Mouse (Mus musculus) hindbrain, embryonic 15.5 days (tissue): ENCODE data around the gene Esam. TPM values are rescaled to one million over a fixed set of nuclear protein-coding genes. Genes with fewer than 3 reads are reported as not detected.

Experiments
- ATAC-seq: fragments of 200-750 bp; cut with Nextera tagmentation; 2 replicates; pipeline ENCODE4 v1.8.0; 2017; ENCODE audit warnings: low read depth, moderate number of reproducible peaks, moderate TSS enrichment; ENCODE audit not compliant: low FRiP score
- H3K27ac ChIP-seq: fragments of 300-500 bp; sonication (generic); replicated peaks from 2 replicates; pipeline ENCODE4 v1.5.1; 2015; ENCODE audit warnings: mild to moderate bottlenecking, inconsistent platforms
- H3K27me3 ChIP-seq: fragments of 300-500 bp; sonication (generic); 2 replicates; pipeline ENCODE4 v1.6.1; 2015; ENCODE audit warnings: control low read depth, inconsistent platforms
- H3K36me3 ChIP-seq: fragments of 300-500 bp; sonication (generic); 2 replicates; pipeline ENCODE4 v1.6.1; 2015; ENCODE audit warnings: control low read depth, inconsistent platforms
- H3K4me1 ChIP-seq: fragments of 300-500 bp; sonication (generic); replicated peaks from 2 replicates; pipeline ENCODE4 v1.6.1; 2015; ENCODE audit warnings: control low read depth, inconsistent platforms
- H3K4me2 ChIP-seq: fragments of 300-500 bp; sonication (generic); 2 replicates; pipeline ENCODE4 v1.6.1; 2015; ENCODE audit warnings: moderate library complexity, mild to moderate bottlenecking, inconsistent platforms
- H3K4me3 ChIP-seq: fragments of 300-500 bp; sonication (generic); 2 replicates; pipeline ENCODE4 v1.5.1; 2015; ENCODE audit warnings: mild to moderate bottlenecking, inconsistent platforms
- H3K9ac ChIP-seq: fragments of 300-500 bp; sonication (generic); 2 replicates; pipeline ENCODE4 v1.6.1; 2015; ENCODE audit warnings: inconsistent platforms
- H3K9me3 ChIP-seq: fragments of 300-500 bp; sonication (generic); 2 replicates; pipeline ENCODE4 v1.6.1; 2016; ENCODE audit warnings: control low read depth, inconsistent platforms
- WGBS: fragments of 180-500 bp; shearing (Covaris S2); methylation state at CpG from one replicate; pipeline ENCODE4 v1.1.7; 2015; 5-methylcytosine and 5-hydroxymethylcytosine counted together
- polyA plus RNA-seq: library from polyadenylated mRNA; unstranded; fragments of >200 nt; fragmentation: Nextera tagmentation; extraction: Ambion mirVana; gene quantifications from 2 replicates; pipeline ENCODE4 v1.2.1, GENCODE M21; 2015

The Esam gene
- 45.4 and 45.5 TPM in 2 replicates for polyA plus RNA-seq

DNA sequence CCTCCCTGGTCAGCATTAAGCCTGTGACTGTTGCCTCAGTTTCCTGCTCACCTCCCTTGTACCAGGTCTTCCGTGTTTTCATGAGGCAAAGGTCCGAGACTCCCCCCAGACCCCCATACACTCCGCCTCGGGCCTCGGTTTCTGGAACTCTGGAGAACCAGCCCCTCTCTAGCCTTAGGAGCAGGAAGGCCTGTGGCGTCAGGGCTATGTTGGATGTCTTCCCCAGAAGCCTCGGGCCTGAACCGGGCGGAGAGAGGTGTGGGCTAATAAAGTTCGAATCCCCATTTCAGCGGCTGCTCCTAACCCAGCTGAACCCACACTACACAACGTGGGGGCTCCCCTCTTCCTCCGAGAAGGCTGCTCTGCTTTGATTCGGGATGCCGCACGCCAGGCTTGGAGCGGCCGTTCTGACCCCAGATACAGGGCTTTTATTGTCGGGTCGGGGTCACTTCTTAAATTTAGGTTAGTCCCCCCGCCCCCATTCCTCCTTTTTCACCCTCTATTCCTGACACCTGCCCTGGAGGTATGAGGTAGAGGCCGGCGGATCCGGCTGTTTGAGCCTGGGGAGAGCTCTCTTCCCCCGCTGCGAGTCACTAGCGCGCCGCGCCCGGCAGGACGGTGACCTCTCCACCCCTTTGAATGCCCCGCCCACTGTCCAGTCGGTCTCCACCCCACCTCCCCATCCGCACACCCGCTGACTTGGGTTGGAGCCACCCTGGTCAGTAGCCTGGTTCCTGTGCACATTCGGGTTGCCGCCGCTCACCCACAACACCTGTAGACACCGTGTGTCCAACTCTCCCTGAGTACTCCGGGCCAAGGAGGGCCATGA lies at the start of gene Esam:
TSS of gene Esam (plus strand) at position 683 of the 829 bp plus-strand sequence.
- 8% methylated on average over 41 of the region's 41 CpGs for WGBS
- Histone ChIP-seq H3K4me2 (peak within 1 kb of the TSS; percentile 61), H3K4me3 (peak within 1 kb of the TSS; percentile 34), H3K27me3 (peaks cover 43% of the 10 kb centered on the region), H3K36me3 (peaks cover 12% of the 10 kb centered on the region), H3K4me1 (peaks cover 20% of the 10 kb centered on the region), H3K27ac (no peak within 1 kb of the TSS), H3K9me3 (no peaks in the 10 kb centered on the region), H3K9ac (no peak within 1 kb of the TSS)
- no peak for ATAC-seq

DNA sequence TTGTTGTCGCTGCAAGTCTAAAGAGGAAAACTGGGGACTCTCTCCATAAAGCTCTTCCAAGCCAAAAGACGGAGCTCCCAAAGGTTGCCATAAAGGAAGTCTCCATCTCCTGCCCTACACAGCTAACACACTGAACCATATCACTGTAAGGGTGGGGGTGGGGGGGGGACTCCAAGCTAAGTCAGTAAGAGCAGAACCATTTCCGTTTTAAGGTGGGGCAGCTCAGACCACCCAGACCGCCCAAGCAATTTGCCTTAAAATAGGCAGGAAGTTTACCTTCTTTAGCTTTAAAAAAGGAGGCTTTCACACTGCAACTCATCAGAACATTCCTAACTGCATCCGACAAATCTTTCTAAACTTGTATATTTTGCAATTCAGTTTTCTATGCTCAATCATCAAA lies 42.7 kb upstream of the Esam start:
- no peak for ATAC-seq
- no peaks in the 10 kb centered on the region for H3K27me3 ChIP-seq
- H3K4me3 ChIP-seq = no peak overlapping the region
- 68% methylated on average over 5 of the region's 5 CpGs for WGBS
- H3K36me3 ChIP-seq = no peaks in the 10 kb centered on the region
- no peak overlapping the region for H3K9ac ChIP-seq
- no peak overlapping the region for H3K4me2 ChIP-seq
- no peak overlapping the region for H3K27ac ChIP-seq
- H3K9me3 ChIP-seq = no peaks in the 10 kb centered on the region
- H3K4me1 ChIP-seq = peaks cover 11% of the 10 kb centered on the region

DNA sequence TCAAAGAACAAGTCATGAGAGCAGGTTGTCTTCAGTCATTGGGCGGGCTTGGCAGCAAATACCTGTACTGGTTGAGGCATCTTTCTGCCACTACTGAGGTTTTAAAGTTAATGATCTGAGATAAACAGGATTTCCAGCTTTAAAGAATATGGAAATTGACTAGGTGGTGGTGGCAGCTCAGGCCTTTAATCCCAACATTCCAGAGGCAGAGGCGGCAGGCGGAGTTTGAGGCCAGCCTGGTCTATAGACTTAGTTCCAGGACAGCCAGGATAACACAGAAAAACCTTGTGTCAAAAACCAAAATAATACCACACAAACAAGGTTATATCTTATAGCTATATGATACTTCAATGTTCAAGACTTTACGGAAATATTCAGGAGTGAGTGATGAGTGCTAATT lies 39.8 kb upstream of the Esam start:
- H3K4me2 ChIP-seq = peak overlapping the region; percentile 82
- WGBS = 42% methylated on average over 4 of the region's 4 CpGs
- no peaks in the 10 kb centered on the region for H3K27me3 ChIP-seq
- ATAC-seq = no peak
- no peaks in the 10 kb centered on the region for H3K9me3 ChIP-seq
- no peaks in the 10 kb centered on the region for H3K36me3 ChIP-seq
- peak overlapping the region; percentile 99 for H3K27ac ChIP-seq
- peak overlapping the region; percentile 92 for H3K4me3 ChIP-seq
- peaks cover 25% of the 10 kb centered on the region for H3K4me1 ChIP-seq
- H3K9ac ChIP-seq = 0 out of 2 replicates have a peak overlapping the region, but pooled peaks have one; percentile 90

DNA sequence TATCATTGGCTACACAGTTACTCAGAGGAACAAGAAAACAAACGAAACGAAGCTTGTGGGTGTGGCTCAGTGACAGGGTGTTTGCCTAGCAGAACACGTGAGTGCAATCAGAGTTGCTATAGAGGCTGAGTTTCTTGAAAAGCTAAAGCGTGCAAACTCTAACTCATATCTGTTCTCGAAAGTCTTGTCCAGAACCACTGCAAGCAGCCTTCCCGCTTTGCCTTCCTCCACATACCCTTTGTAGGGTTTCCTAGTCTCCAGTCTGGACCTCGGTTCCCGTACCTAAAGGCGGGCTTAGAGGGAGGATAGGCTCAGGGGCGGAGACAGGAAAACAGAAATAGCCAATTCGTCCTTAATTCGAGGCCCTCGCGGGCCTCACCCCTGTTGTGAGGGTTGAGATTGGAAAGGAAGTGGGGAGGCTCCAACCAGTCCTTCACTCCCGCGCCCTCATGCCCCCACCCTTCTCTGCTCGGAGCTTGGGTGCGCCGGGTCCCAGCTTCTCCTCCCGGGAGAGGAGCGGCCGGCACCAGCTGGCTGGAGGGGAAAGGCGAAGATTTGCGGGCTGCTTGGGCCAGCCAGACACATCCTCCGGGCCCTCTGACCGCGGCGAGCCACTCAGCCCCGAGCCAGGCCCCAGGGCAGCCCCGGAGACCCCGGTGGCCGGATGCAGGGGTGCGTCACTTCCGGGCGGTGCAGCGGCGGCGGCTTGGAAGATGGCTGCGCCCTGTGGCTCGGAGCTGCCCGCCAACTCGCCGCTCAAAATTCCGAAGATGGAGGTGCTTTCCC lies 39.1 kb upstream of the Esam start, which contains the start of gene Msantd2:
TSS of gene Msantd2 (plus strand) at position 709 of the 786 bp plus-strand sequence.
- Histone ChIP-seq H3K9ac (peak within 1 kb of the TSS; percentile 90), H3K27ac (peak within 1 kb of the TSS; percentile 99), H3K4me2 (peak within 1 kb of the TSS; percentile 82), H3K36me3 (no peaks in the 10 kb centered on the region), H3K4me1 (peaks cover 25% of the 10 kb centered on the region), H3K4me3 (peak within 1 kb of the TSS; percentile 92), H3K27me3 (no peaks in the 10 kb centered on the region), H3K9me3 (no peaks in the 10 kb centered on the region)
- peak; percentile 96 for ATAC-seq
- under 1% methylated on average over 44 of the region's 44 CpGs for WGBS

DNA sequence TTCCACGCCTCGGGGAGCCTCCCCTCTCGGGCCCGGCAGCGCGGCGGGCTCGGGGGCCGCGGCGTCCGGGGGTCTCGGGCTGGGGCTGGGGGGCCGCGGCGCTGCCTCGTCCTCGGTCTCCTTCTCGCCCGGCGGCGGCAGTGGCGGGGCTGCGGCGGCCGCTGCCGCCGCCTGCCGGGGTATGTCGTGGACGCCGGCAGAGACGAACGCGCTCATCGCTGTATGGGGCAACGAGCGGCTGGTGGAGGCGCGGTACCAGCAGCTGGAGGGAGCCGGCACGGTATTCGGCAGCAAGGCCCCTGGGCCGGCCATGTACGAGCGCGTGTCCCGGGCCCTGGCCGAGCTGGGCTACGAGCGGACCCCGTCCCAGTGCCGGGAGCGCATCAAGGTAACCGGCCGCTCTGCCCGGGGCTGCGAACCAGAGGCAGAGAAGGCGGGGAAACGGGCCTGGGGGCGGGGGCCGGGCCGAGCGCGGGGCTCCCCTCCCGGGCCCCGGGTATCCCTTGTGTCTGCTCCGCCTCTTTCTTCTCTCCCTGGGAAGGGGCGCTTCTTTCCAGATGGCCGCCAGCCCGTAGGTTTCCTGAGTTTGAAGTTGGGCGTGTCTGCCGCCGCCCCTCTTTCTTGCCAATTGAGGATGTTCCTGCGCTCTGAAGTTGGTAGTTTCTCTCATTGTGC lies 38.3 kb upstream of the Esam start:
- WGBS = under 1% methylated on average over 74 of the region's 75 CpGs
- ATAC-seq = peak; percentile 74
- H3K9ac ChIP-seq = peak overlapping the region; percentile 90

DNA sequence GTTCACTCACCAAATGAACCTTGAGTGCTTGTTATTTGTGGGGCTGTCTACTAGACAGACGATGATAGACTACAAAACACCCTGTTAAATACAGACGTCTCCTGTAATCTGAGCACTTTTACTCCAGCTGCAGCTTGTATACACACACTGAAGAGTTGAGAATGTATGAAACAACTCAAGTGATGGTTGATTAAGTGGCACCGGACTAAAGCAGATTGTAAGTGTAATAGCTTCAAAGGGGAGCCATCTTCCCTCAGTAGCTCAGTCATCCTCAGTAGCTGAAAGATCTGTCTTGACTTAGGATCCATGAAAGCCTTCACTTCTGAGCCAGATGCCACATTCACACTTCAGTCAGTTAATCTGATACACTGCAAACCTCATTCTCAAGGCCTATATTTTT lies 32.1 kb upstream of the Esam start:
- Histone ChIP-seq H3K4me1 (peaks cover 8% of the 10 kb centered on the region), H3K36me3 (no peaks in the 10 kb centered on the region)
- 82% methylated on average over 3 of the region's 3 CpGs for WGBS

More for the DNA sequence above, 38.3 kb upstream of the Esam start:
- no peaks in the 10 kb centered on the region for H3K36me3 ChIP-seq
- peaks cover 25% of the 10 kb centered on the region for H3K4me1 ChIP-seq
- H3K4me2 ChIP-seq = peak overlapping the region; percentile 82
- H3K9me3 ChIP-seq = no peaks in the 10 kb centered on the region
- H3K27me3 ChIP-seq = no peaks in the 10 kb centered on the region
- peak overlapping the region; percentile 92 for H3K4me3 ChIP-seq
- H3K27ac ChIP-seq = peak overlapping the region; percentile 99

DNA sequence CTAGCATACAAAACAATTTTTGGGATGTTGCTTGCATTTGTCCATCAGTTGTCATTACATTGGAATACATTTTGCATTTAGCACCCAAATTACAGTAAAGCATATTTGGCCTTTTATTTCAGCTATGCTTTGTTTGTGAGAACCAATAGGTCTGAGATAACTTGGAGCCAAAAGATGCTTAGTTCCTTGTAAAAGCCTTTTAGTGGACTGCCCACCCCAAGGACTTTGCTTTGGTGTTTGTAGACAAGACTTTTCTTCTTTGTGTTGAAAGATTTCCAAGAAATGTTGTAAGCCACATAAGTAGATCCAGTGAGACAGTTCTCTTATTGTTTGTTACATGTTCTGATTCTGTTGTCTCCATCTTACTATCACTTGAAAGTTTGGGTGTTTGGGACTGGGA lies 31.6 kb upstream of the Esam start:
- H3K9me3 ChIP-seq = no peaks in the 10 kb centered on the region
- H3K27ac ChIP-seq = no peak overlapping the region
- H3K36me3 ChIP-seq = no peaks in the 10 kb centered on the region
- H3K27me3 ChIP-seq = no peaks in the 10 kb centered on the region
- no peak overlapping the region for H3K4me2 ChIP-seq
- no peak overlapping the region for H3K4me3 ChIP-seq
- no peak for ATAC-seq
- no peak overlapping the region for H3K9ac ChIP-seq
- H3K4me1 ChIP-seq = peaks cover 3% of the 10 kb centered on the region

More for the DNA sequence above, 32.1 kb upstream of the Esam start:
- Histone ChIP-seq H3K9me3 (no peaks in the 10 kb centered on the region), H3K9ac (no peak overlapping the region), H3K27ac (no peak overlapping the region), H3K4me2 (no peak overlapping the region), H3K27me3 (no peaks in the 10 kb centered on the region), H3K4me3 (no peak overlapping the region)
- ATAC-seq = no peak

DNA sequence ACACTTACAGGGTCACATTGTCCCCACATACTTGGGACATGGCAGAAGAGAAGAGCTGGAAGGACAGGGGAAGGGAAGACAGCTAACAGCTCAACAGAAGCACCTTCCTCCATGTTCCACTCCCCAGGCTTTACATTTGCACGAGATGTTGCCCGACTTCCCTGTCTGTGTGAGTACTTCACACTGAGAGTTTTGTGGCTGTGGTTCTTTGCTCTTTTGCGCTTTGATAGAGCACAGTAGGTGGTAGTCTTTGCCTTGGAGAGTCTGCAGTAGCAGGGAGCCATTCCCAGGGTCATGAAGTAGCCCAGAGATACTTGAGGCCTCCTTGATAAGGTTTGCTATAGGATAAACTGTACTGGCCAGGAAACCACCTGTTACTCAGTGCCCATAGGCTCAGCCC lies 27.7 kb upstream of the Esam start:
- H3K4me3 ChIP-seq = no peak overlapping the region
- H3K9me3 ChIP-seq = no peaks in the 10 kb centered on the region
- H3K4me1 ChIP-seq = no peaks in the 10 kb centered on the region
- H3K9ac ChIP-seq = no peak overlapping the region
- no peak for ATAC-seq
- no peak overlapping the region for H3K4me2 ChIP-seq
- H3K36me3 ChIP-seq = no peaks in the 10 kb centered on the region
- H3K27me3 ChIP-seq = no peaks in the 10 kb centered on the region
- no peak overlapping the region for H3K27ac ChIP-seq
- 73% methylated on average over 3 of the region's 3 CpGs for WGBS

DNA sequence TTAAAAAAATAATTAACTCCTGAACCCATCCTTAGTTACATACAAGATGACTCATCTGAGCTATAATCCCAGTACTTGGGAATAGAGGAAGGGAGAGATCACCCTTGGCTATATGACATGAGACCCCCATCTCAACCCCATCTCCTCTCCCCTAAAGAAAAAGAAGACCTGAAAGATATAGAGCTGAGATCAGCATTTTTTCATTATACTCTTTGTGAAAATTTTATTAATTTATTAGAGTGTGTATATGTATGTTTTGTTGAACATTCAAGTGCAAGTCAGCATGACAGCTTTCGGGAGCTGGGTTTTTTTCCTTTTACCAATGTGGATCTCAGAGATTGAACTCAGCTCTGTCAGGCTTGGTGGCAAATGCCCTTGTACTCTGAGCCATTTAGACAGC lies 26.7 kb upstream of the Esam start:
- Histone ChIP-seq H3K9me3 (no peaks in the 10 kb centered on the region), H3K4me1 (no peaks in the 10 kb centered on the region), H3K27ac (no peak overlapping the region), H3K27me3 (no peaks in the 10 kb centered on the region), H3K9ac (no peak overlapping the region), H3K36me3 (no peaks in the 10 kb centered on the region), H3K4me2 (no peak overlapping the region), H3K4me3 (no peak overlapping the region)
- 94% methylated on average over 1 of the region's 1 CpGs for WGBS
- no peak for ATAC-seq

DNA sequence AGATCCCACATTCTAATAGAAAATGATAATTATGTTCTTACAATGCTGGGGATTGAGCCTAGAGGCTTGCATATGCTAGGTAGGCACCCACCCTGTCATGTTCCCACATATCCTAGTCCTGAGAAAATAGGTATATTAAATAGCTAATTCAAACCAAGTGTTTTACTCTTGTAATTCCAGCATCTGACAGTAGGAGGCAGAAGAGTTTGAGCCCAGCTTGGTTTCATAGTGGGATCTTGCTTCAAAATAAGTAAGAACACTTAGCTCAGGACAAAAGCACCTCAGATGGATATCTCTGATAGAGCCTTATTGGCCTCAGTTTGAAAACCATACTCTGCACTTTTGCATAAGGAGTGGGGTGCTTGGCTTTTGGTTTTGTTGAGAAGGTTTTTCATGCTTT lies 23.5 kb upstream of the Esam start:
- H3K4me2 ChIP-seq = no peak overlapping the region
- H3K9ac ChIP-seq = no peak overlapping the region
- no peak for ATAC-seq
- H3K36me3 ChIP-seq = no peaks in the 10 kb centered on the region
- H3K4me3 ChIP-seq = no peak overlapping the region
- H3K27ac ChIP-seq = no peak overlapping the region
- H3K4me1 ChIP-seq = no peaks in the 10 kb centered on the region
- H3K27me3 ChIP-seq = no peaks in the 10 kb centered on the region
- H3K9me3 ChIP-seq = no peaks in the 10 kb centered on the region

DNA sequence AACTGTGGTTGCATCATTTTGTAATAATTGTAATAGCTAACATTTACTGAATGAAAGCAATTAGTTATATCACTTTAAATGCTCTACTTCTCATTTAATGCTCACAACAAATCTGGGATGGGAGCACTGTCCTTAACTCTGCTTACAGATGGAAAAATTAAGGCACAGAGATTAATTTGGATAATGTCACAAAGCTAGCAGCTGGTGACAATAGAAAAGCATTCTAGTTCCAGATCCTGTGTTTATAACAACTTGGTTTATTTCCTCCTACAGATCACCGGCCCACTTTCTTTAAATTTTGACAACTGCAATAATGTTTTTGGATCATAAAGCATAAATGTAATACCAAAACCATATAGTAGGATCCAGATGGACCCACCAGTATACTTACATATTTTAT lies 21.9 kb upstream of the Esam start:
- Histone ChIP-seq H3K4me2 (no peak overlapping the region), H3K9me3 (no peaks in the 10 kb centered on the region), H3K27ac (no peak overlapping the region), H3K4me1 (no peaks in the 10 kb centered on the region), H3K4me3 (no peak overlapping the region), H3K9ac (no peak overlapping the region), H3K36me3 (no peaks in the 10 kb centered on the region), H3K27me3 (no peaks in the 10 kb centered on the region)
- ATAC-seq = no peak
- WGBS = 93% methylated on average over 1 of the region's 1 CpGs

DNA sequence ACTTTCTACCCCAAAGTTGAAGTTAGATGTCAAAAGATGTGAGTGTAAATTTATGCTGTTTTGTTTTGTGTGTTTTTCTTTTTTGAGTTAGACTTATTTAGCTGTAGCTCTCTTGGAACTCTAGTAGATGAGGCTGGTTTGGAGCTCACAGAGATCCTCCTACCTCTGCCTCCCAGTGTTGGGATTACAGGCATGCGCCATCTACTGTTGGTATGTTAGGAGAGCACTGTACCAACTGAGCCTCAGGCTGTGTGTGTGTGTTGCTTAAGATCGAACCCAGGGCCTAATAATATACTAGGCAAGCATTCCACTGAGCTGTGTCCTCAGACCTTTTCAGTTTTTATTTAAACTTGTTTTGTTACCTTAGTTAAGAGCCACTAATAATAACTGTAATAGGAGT lies 15.8 kb upstream of the Esam start:
- WGBS = 93% methylated on average over 2 of the region's 2 CpGs
- Histone ChIP-seq H3K4me1 (no peaks in the 10 kb centered on the region), H3K9me3 (no peaks in the 10 kb centered on the region), H3K4me2 (no peak overlapping the region), H3K27ac (no peak overlapping the region), H3K36me3 (no peaks in the 10 kb centered on the region), H3K4me3 (no peak overlapping the region), H3K27me3 (no peaks in the 10 kb centered on the region), H3K9ac (no peak overlapping the region)
- ATAC-seq = no peak
